Mouse (Mus musculus): ENCODE results near the gene Nr2c2ap. TPM values are rescaled to one million over a fixed set of nuclear protein-coding genes. Genes with fewer than 3 reads are reported as not detected.

The Nr2c2ap gene
- polyA plus RNA-seq, 1 experiment = not detected

DNA sequence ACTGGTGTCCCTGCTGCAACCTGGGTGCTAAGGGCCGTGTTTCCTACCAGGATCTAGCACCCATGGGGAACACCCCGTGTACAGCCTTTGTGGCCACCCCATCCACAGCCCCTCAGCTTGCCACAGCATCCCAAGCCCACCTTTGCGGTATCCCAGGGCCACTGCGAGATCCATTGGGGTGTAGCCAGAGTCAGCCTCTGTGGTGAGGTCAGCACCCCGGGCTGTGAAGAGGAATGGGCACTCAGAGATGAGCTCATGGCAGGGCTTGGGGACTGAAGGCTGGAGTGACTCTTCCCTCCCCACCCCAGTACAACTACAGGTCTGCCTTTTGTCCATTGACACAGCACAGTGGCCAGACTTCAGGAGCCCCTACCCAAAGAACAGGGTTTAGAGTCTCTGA, 3.0 kb downstream of the Nr2c2ap start:
- H3K4me3 ChIP-seq (ENCODE audit: insufficient read depth, low read depth, low read length) = no peak overlapping the region
- H3K27ac ChIP-seq (ENCODE audit: insufficient read depth, low read depth, low read length) = no peak overlapping the region
- no peak for TF ChIP-seq CTCF (IDR thresholded peaks at IDR 0.05; ENCODE audit: insufficient read depth, low read depth, low read length)
- no peak for TF ChIP-seq POLR2A (IDR thresholded peaks at IDR 0.05; ENCODE audit: insufficient read depth, low read depth, low read length)
- H3K4me1 ChIP-seq (ENCODE audit: control insufficient read depth, insufficient read depth, low read length) = peaks cover 31% of the 10 kb centered on the region
- WGBS = 91% methylated on average over 5 of the region's 5 CpGs

DNA sequence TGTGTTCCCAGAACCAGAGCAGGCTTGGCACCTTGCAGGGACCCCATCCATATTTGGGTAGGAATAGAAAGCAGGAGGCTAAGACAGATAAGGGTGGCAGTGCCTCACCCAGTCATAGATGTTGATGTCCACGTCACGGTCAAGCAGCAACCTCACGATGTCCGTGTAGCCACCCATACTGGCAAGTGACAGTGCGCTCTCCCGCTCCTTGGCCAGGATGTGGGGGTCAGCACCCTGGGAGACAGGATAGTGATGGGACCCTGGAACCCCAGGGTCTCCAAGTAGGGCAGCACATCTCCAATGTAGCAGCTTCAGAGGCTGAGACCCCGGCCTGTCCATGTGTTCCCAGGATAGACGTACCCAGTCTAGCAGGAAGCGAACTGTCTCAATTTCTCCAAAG, 3.8 kb downstream of the Nr2c2ap start:
- WGBS = 90% methylated on average over 9 of the region's 9 CpGs
- Histone ChIP-seq H3K4me1 (ENCODE audit: control insufficient read depth, insufficient read depth, low read length) (peaks cover 23% of the 10 kb centered on the region), H3K4me3 (ENCODE audit: insufficient read depth, low read depth, low read length) (no peak overlapping the region), H3K27ac (ENCODE audit: insufficient read depth, low read depth, low read length) (no peak overlapping the region)
- TF ChIP-seq POLR2A (IDR thresholded peaks at IDR 0.05; ENCODE audit: insufficient read depth, low read depth, low read length) = no peak
- TF ChIP-seq CTCF (IDR thresholded peaks at IDR 0.05; ENCODE audit: insufficient read depth, low read depth, low read length) = no peak

DNA sequence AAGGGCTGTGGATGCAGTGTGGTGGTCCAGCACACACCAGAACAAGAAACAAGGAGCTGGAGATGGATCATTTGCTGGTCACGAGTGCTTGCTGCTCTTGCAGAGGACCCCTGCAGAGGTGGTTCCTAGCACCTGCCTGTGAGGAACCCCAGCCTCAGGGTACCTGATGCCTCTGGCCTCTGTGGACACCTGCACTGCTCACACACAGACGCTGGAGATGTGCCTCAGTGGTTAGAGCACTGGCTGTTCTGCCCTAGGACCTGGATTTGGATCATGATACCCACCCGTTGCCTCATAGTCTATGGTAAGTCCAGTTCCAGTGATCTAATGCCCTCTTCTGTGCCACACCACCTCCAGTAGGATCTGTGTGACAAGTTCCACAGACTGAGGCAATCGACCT, 5.5 kb downstream of the Nr2c2ap start:
- no peak overlapping the region for H3K27ac ChIP-seq (ENCODE audit: insufficient read depth, low read depth, low read length)
- H3K4me1 ChIP-seq (ENCODE audit: control insufficient read depth, insufficient read depth, low read length) = peaks cover 18% of the 10 kb centered on the region
- no peak for TF ChIP-seq CTCF (IDR thresholded peaks at IDR 0.05; ENCODE audit: insufficient read depth, low read depth, low read length)
- TF ChIP-seq POLR2A (IDR thresholded peaks at IDR 0.05; ENCODE audit: insufficient read depth, low read depth, low read length) = no peak
- H3K4me3 ChIP-seq (ENCODE audit: insufficient read depth, low read depth, low read length) = no peak overlapping the region
- WGBS = 87% methylated on average over 4 of the region's 4 CpGs

DNA sequence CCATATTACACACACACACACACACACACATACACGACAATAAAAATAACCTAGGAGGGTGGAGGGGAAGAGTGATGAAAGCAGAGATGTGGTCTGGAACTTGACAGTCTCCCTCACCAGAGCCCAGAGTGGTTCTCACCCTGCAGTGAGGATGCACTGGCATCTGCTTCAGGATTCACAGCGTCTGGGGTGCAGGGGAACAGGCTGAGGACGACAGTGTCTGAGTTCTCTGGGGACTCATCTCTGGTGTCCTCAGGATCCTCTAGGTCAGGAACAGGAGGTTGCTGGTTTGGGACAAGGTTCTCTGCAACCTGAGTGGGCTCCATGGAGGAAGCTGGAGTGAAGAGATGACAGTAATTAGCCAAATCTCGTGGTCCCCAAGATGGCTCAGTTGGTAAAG, 6.8 kb downstream of the Nr2c2ap start:
- no peak overlapping the region for H3K27ac ChIP-seq (ENCODE audit: insufficient read depth, low read depth, low read length)
- H3K4me3 ChIP-seq (ENCODE audit: insufficient read depth, low read depth, low read length) = no peak overlapping the region

GRCm38 (mm10) chr8:70139026-70139857, 8.1 kb downstream of the Nr2c2ap start, which contains the start of the genes Rfxank, Borcs8 and Mef2b:
Gene Rfxank (minus strand): TSS chr8:70139154.
Gene Borcs8 (plus strand): TSS chr8:70139499.
Gene Mef2b (plus strand): TSS chr8:70139711.
- Histone ChIP-seq H3K4me3 (ENCODE audit: insufficient read depth, low read depth, low read length) (peak within 1 kb of the TSS; percentile 95), H3K4me1 (ENCODE audit: control insufficient read depth, insufficient read depth, low read length) (peaks cover 11% of the 10 kb centered on the region; the same call in 1 of the 2 replicates), H3K27ac (ENCODE audit: insufficient read depth, low read depth, low read length) (peak within 1 kb of the TSS; percentile 77)
- WGBS = under 1% methylated on average over 46 of the region's 46 CpGs
- peak; percentile 31; the same call in 1 of the 2 replicates for TF ChIP-seq POLR2A (IDR thresholded peaks at IDR 0.05; ENCODE audit: insufficient read depth, low read depth, low read length)
- TF ChIP-seq CTCF (IDR thresholded peaks at IDR 0.05; ENCODE audit: insufficient read depth, low read depth, low read length) = no peak

More for the DNA sequence above, 6.8 kb downstream of the Nr2c2ap start:
- H3K4me1 ChIP-seq (ENCODE audit: control insufficient read depth, insufficient read depth, low read length) = peaks cover 11% of the 10 kb centered on the region; the same call in 1 of the 2 replicates
- TF ChIP-seq CTCF (IDR thresholded peaks at IDR 0.05; ENCODE audit: insufficient read depth, low read depth, low read length) = no peak
- TF ChIP-seq POLR2A (IDR thresholded peaks at IDR 0.05; ENCODE audit: insufficient read depth, low read depth, low read length) = no peak
- 72% methylated on average over 4 of the region's 4 CpGs for WGBS

DNA sequence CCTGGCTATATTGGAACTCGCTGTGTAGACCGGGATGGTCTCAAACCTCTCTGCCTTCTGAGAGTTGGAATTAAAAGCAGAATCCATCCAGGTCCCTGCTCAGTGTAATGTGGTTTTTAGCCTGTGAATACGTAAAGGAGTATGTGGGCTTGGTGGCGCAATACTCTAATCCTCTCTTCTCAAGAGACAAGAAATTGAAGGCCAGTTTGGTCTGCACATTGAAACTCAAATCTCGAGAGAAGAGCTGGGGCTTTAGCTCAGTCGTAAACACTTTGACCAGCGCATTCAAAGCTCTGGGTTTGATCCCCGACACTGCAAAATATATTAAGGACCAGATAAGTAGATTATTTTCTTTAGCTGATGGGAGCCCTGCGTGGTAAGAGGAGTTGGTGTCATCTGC, 8.8 kb downstream of the Nr2c2ap start:
- Histone ChIP-seq H3K27ac (ENCODE audit: insufficient read depth, low read depth, low read length) (0 out of 2 replicates have a peak overlapping the region, but pooled peaks have one; percentile 77), H3K4me1 (ENCODE audit: control insufficient read depth, insufficient read depth, low read length) (peaks cover 11% of the 10 kb centered on the region; the same call in 1 of the 2 replicates), H3K4me3 (ENCODE audit: insufficient read depth, low read depth, low read length) (peak overlapping the region; percentile 95)
- TF ChIP-seq POLR2A (IDR thresholded peaks at IDR 0.05; ENCODE audit: insufficient read depth, low read depth, low read length) = no peak
- TF ChIP-seq CTCF (IDR thresholded peaks at IDR 0.05; ENCODE audit: insufficient read depth, low read depth, low read length) = no peak
- 6% methylated on average over 9 of the region's 9 CpGs for WGBS

GRCm38 (mm10) chr8:70147678-70148607, 16.8 kb downstream of the Nr2c2ap start:
- H3K4me1 ChIP-seq (ENCODE audit: control insufficient read depth, insufficient read depth, low read length) = peaks cover 5% of the 10 kb centered on the region
- no peak overlapping the region for H3K27ac ChIP-seq (ENCODE audit: insufficient read depth, low read depth, low read length)
- TF ChIP-seq CTCF (IDR thresholded peaks at IDR 0.05; ENCODE audit: insufficient read depth, low read depth, low read length) (no peak), POLR2A (IDR thresholded peaks at IDR 0.05; ENCODE audit: insufficient read depth, low read depth, low read length) (no peak)
- WGBS = 83% methylated on average over 7 of the region's 7 CpGs
- H3K4me3 ChIP-seq (ENCODE audit: insufficient read depth, low read depth, low read length) = no peak overlapping the region

- 20% methylated on average over 13 of the region's 13 CpGs for WGBS
These were observed 19.0 kb downstream of the Nr2c2ap start for GRCm38 (mm10) chr8:70150158-70150557.

More at GRCm38 (mm10) chr8:70150158-70150557, 19.0 kb downstream of the Nr2c2ap start:
- peaks cover 5% of the 10 kb centered on the region for H3K4me1 ChIP-seq (ENCODE audit: control insufficient read depth, insufficient read depth, low read length)
- no peak for TF ChIP-seq POLR2A (IDR thresholded peaks at IDR 0.05; ENCODE audit: insufficient read depth, low read depth, low read length)
- no peak overlapping the region for H3K4me3 ChIP-seq (ENCODE audit: insufficient read depth, low read depth, low read length)
- no peak overlapping the region for H3K27ac ChIP-seq (ENCODE audit: insufficient read depth, low read depth, low read length)
